Mouse (Mus musculus): ENCODE measurements around the gene Tomm22. TPM values are rescaled to one million over a fixed set of nuclear protein-coding genes. Genes with fewer than 3 reads are reported as not detected.
A peak's percentile ranks its signal among the peaks of the same experiment; 100 is the strongest.

Tomm22 gene
- 129 and 135 TPM in 2 replicates for polyA plus RNA-seq (2012; ENCODE audit: insufficient read depth, insufficient read length, missing spikeins)

DNA sequence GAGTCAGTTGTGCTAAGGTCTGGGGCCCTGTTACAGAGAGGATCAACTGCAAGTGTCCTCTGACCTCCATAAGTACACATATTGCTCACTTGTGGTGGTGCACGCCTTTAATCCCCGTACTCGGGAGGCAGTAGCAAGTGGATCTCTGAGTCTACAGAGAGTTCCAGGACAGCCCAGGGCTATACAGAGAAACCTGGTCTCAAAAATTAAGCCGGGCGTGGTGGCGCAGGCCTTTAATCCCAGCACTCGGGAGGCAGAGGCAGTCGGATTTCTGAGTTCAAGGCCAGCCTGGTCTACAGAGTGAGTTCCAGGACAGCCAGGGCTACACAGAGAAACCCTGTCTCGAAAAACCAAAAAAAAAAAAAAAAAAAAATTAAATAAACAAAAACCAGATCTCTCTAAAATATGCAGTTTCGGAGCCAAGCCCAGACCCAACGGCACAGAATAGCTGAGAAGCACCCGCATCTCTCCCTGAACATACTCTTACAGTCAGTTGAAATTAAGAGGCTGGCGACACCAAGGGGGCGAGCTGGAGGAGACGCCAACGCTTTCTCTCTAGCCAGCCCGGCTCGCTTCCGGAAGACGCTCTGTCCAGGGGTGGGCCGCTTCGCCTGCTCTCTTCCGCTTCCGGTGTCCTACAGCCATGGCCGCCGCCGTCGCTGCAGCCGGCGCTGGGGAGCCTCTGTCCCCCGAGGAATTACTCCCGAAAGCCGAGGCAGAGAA lies at the start of gene Tomm22:
TSS of gene Tomm22 (plus strand) at position 613 of the 723 bp plus-strand sequence.
- Histone ChIP-seq H3K27ac (ENCODE audit: insufficient read depth, low read depth, low read length) (no peak within 1 kb of the TSS), H3K4me3 (ENCODE audit: insufficient read depth, low read length) (peak within 1 kb of the TSS; percentile 92), H3K4me1 (ENCODE audit: control insufficient read depth, insufficient read depth, low read length) (peaks cover 2% of the 10 kb centered on the region)
- no peak for TF ChIP-seq CTCF (IDR thresholded peaks at IDR 0.05; ENCODE audit: low read depth, low read length)
- no peak for TF ChIP-seq POLR2A (IDR thresholded peaks at IDR 0.05; ENCODE audit: borderline replicate concordance, low read depth, low read length)

DNA sequence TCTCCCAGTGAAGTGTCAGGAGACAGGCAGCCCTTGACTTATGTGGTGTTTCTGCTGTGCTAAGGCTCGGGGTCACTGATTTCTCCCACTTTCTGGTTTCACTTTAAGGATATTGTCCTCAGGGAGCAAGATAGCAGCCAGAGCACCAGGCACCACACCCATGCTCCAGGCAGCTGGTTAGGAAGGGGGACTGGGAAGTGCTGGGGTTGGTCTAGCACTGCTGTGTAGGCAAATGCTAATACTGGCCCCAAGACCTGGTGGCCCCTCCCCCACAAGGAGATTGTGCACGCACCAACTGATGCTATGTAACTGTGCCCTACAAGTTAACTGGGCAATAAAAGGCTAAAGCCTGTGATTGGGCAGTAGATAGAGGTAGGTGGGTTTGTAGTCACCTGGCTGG lies 40.2 kb upstream of the Tomm22 start:
- no peaks in the 10 kb centered on the region for H3K4me1 ChIP-seq (ENCODE audit: control insufficient read depth, insufficient read depth, low read length)
- TF ChIP-seq CTCF (IDR thresholded peaks at IDR 0.05; ENCODE audit: low read depth, low read length) (no peak), POLR2A (IDR thresholded peaks at IDR 0.05; ENCODE audit: borderline replicate concordance, low read depth, low read length) (no peak)
- no peak overlapping the region for H3K4me3 ChIP-seq (ENCODE audit: insufficient read depth, low read length)
- H3K27ac ChIP-seq (ENCODE audit: insufficient read depth, low read depth, low read length): no peak overlapping the region

DNA sequence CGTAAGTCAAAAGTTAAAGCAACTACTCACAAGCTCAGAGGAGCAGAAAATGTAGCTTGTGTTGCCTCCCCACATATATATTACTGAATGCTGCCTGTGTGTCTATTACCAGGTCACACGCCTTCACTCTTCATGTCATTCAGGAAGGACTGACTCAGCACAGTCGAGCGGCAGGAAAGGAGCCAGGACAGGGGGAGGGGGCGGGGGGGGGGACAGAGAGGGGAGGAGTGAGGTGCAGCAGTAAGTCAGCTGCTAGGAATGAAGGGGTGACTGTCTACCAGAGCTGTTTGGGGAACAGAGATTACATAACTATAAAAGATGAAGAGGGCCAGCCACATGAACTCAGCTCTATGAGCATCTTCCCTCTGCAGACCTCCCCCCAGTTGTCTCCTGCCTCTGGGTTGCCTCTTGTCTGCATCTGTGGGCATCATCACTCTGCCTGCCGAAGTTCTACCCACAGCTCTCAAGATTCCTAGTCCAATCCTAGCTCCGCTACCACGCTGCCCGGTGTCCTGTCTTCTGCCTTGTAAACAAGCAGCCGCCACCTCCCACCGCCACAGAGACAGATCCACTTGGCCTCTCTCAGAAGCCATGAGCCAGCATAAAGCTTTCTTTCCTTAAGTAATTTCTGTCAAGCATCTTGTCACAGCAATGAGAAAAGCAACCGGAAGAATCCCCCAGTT lies 29.4 kb upstream of the Tomm22 start:
- TF ChIP-seq CTCF (IDR thresholded peaks at IDR 0.05; ENCODE audit: low read depth, low read length): no peak
- no peak overlapping the region for H3K4me3 ChIP-seq (ENCODE audit: insufficient read depth, low read length)
- H3K4me1 ChIP-seq (ENCODE audit: control insufficient read depth, insufficient read depth, low read length): peaks cover 9% of the 10 kb centered on the region; the same call in 1 of the 2 replicates
- no peak overlapping the region for H3K27ac ChIP-seq (ENCODE audit: insufficient read depth, low read depth, low read length)

DNA sequence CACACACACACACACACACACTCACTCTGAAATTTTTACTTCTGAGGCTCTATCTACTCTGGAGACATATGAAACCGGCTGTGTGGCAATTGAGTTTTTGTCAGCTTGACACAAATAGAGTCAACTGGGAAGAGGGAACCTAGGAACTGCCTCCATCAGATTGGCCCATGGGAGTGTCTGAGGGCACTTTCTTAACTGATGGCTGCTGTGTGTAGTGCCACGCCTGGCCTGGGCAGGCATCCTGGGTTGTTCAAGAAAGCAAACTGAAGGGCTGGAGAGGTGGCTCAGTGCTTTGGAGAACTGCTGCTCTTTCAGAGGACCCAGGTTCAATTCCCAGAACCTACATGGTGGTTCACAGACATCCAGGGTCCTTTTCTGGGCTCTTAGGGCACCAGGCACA lies 25.2 kb upstream of the Tomm22 start:
- Histone ChIP-seq H3K4me1 (ENCODE audit: control insufficient read depth, insufficient read depth, low read length) (peaks cover 6% of the 10 kb centered on the region; the same call in 1 of the 2 replicates), H3K4me3 (ENCODE audit: insufficient read depth, low read length) (no peak overlapping the region), H3K27ac (ENCODE audit: insufficient read depth, low read depth, low read length) (no peak overlapping the region)
- TF ChIP-seq POLR2A (IDR thresholded peaks at IDR 0.05; ENCODE audit: borderline replicate concordance, low read depth, low read length): no peak
- no peak for TF ChIP-seq CTCF (IDR thresholded peaks at IDR 0.05; ENCODE audit: low read depth, low read length)

DNA sequence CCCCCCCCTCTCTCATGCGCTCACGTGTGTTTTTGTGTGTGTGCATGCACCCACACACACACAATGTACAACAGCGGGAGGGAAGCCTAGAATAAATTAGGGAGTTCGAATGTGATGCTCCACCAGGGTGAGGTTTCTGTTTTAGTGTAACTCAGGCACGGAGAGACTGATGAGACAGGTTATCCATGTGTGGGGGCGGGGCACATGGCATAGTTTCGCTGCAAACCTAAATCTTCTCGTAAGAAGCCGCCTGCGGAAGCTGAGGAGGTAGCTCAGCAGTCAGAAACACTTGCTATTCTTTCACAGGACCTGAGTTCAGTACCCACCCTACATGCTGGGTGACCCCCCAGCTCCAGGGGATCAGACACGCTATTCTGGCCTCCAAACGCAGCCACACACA lies 22.5 kb upstream of the Tomm22 start:
- Histone ChIP-seq H3K4me1 (ENCODE audit: control insufficient read depth, insufficient read depth, low read length) (no peaks in the 10 kb centered on the region), H3K4me3 (ENCODE audit: insufficient read depth, low read length) (no peak overlapping the region), H3K27ac (ENCODE audit: insufficient read depth, low read depth, low read length) (no peak overlapping the region)
- no peak for TF ChIP-seq POLR2A (IDR thresholded peaks at IDR 0.05; ENCODE audit: borderline replicate concordance, low read depth, low read length)
- no peak for TF ChIP-seq CTCF (IDR thresholded peaks at IDR 0.05; ENCODE audit: low read depth, low read length)

DNA sequence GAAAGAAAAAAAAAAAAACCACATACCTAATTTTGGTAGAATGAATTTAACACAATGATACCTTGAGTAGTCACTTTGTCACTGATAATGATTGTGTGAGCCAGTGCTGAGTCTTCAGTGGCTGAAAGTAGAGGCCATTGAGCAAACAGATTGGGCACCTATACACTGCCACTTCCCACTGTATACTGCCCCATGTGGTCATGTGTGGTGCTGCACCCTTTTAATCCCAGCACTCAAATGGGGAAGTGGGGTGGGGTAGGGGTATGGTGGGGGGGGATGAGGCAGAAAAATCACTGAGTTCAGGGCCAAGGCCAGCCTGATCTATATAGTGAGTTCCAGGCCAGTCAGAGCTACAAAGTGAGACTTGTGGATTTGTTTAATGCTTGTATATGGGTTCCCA lies 20.1 kb upstream of the Tomm22 start:
- Histone ChIP-seq H3K4me1 (ENCODE audit: control insufficient read depth, insufficient read depth, low read length) (no peaks in the 10 kb centered on the region), H3K27ac (ENCODE audit: insufficient read depth, low read depth, low read length) (no peak overlapping the region), H3K4me3 (ENCODE audit: insufficient read depth, low read length) (no peak overlapping the region)
- no peak for TF ChIP-seq POLR2A (IDR thresholded peaks at IDR 0.05; ENCODE audit: borderline replicate concordance, low read depth, low read length)
- peak; percentile 47; the same call in 1 of the 2 replicates for TF ChIP-seq CTCF (IDR thresholded peaks at IDR 0.05; ENCODE audit: low read depth, low read length)

DNA sequence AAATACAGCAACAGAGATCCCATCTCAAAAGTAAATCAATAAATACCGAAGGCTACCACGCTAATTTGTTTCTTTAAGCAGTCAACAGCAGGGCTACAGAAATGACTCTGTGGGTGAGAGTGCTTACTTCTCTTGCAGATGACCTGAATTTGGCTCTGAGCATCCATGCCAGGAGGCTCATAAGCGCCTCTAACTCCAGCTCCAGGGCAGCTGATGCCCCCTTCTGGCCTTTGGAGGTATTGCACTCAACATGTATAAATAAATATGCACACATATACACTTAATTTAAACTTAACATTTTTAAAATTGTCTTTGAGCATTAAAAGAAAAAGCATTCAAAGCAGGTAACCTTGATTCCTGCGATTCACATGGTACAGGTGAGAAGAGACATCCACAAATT lies 19.2 kb upstream of the Tomm22 start:
- no peak overlapping the region for H3K27ac ChIP-seq (ENCODE audit: insufficient read depth, low read depth, low read length)
- no peaks in the 10 kb centered on the region for H3K4me1 ChIP-seq (ENCODE audit: control insufficient read depth, insufficient read depth, low read length)
- no peak for TF ChIP-seq POLR2A (IDR thresholded peaks at IDR 0.05; ENCODE audit: borderline replicate concordance, low read depth, low read length)
- peak; percentile 49 for TF ChIP-seq CTCF (IDR thresholded peaks at IDR 0.05; ENCODE audit: low read depth, low read length)

DNA sequence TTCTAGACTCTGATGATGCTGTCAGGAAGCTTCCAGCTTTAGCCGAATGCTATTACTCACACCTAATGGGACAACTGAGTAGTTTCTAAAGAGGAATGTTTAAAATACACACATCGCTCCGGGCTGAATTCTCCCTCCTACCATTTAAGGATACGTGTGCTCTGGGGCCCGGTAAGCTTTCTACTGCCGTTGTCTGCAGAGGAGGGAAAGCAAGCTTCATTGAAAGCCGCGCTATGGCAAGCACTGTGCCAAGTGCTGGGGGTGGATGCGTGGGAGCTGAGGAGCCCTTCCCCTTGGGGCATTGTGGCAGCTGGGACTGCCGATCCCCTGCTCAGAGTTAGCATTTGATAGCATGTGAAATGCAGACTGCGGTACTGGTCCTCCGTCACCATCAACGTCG lies 14.2 kb upstream of the Tomm22 start:
- H3K4me3 ChIP-seq (ENCODE audit: insufficient read depth, low read length): no peak overlapping the region
- TF ChIP-seq CTCF (IDR thresholded peaks at IDR 0.05; ENCODE audit: low read depth, low read length): no peak
- no peak for TF ChIP-seq POLR2A (IDR thresholded peaks at IDR 0.05; ENCODE audit: borderline replicate concordance, low read depth, low read length)
- H3K27ac ChIP-seq (ENCODE audit: insufficient read depth, low read depth, low read length): no peak overlapping the region
- H3K4me1 ChIP-seq (ENCODE audit: control insufficient read depth, insufficient read depth, low read length): peaks cover 4% of the 10 kb centered on the region; the same call in 1 of the 2 replicates

More for the DNA sequence above, 19.2 kb upstream of the Tomm22 start:
- no peak overlapping the region for H3K4me3 ChIP-seq (ENCODE audit: insufficient read depth, low read length)

DNA sequence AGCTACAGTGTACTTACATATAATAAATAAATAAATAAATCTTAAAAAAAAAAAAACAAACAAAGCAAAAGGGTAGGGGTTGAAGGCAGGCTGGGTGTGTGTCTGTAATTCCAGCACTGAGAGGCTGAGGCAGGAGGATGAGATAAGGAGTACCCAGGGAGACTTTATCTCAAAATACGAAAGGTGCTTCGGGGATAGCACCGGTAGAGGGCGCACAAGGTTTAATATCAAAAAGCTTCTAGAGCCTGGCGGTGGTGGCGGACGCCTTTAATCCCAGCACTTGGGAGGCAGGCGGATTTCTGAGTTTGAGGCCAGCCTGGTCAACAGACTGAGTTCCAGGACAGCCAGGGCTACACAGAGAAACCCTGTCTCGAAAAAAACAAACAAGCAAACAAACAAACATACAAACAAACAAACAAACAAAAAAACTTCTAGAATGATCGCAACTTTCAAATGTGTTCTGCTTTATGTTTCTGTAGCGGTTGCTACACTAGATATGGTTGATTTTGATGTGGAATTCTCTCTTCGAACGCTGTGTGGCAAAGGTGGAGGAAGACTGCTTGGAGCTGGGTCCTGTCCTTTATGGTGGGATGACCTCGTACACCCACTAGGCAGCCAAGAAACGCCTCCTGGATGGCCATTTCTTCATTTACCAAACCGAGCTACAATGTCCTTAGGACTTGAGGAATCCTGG lies 12.7 kb upstream of the Tomm22 start:
- Histone ChIP-seq H3K4me1 (ENCODE audit: control insufficient read depth, insufficient read depth, low read length) (peaks cover 4% of the 10 kb centered on the region; the same call in 1 of the 2 replicates), H3K27ac (ENCODE audit: insufficient read depth, low read depth, low read length) (no peak overlapping the region), H3K4me3 (ENCODE audit: insufficient read depth, low read length) (peak overlapping the region; percentile 67)
- TF ChIP-seq POLR2A (IDR thresholded peaks at IDR 0.05; ENCODE audit: borderline replicate concordance, low read depth, low read length) (no peak), CTCF (IDR thresholded peaks at IDR 0.05; ENCODE audit: low read depth, low read length) (peak; percentile 29; the same call in 1 of the 2 replicates)

Data from bone marrow macrophage, adult 2 months (primary cell).